Mouse (Mus musculus) retina, postnatal 7 days (tissue): ENCODE measurements around the gene Rap1b.

Source experiments
- DNase-seq: peaks from one replicate; pipeline ENCODE4 v3.0.0-alpha.2; 2012; ENCODE audit warnings: low read depth, low spot score

Gene Rap1b

GRCm38 (mm10) chr10:117770286-117771130 lies 75.3 kb downstream of the Rap1b start:
- no peak for DNase-seq

- no peak for DNase-seq
Observed at GRCm38 (mm10) chr10:117769541-117770285, 76.1 kb downstream of the Rap1b start.

- DNase-seq = no peak
Observed at GRCm38 (mm10) chr10:117768141-117768440, 77.7 kb downstream of the Rap1b start.

- no peak for DNase-seq
Observed at GRCm38 (mm10) chr10:117767286-117768140, 78.3 kb downstream of the Rap1b start.

- no peak for DNase-seq
Observed at GRCm38 (mm10) chr10:117766896-117767160, 79.0 kb downstream of the Rap1b start.

- no peak for DNase-seq
Observed at GRCm38 (mm10) chr10:117766111-117766895, 79.5 kb downstream of the Rap1b start.

GRCm38 (mm10) chr10:117765116-117765894 lies 80.5 kb downstream of the Rap1b start:
- no peak for DNase-seq

GRCm38 (mm10) chr10:117764598-117764997 lies 81.2 kb downstream of the Rap1b start:
- DNase-seq = no peak
